Mouse (Mus musculus): ENCODE measurements around the gene Sptssb. TPM values are rescaled to one million over a fixed set of nuclear protein-coding genes. Genes with fewer than 3 reads are reported as not detected.

The Sptssb gene
- polyA plus RNA-seq, 1 experiment from 2014 or later, result 1.6 TPM

DNA sequence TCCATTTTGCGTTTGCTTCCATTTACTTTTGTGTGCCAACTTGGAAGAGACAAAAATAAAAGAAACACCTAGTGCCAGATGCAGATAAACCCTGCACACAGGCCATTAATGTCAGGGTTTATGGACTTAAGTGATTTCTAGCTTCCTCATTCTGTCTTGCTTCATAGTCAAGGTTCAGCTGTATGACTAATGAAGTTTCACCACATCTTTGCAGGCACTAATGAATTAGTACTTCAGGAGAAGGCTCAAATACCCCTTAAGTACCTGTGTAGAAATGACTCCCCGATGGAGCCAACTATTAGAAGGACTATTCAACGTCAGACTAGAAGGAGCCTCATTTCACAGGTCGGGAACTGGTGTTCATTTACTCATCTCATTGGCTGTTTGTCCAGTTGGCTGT is 86.4 kb downstream of the Sptssb start:
- 89% methylated on average over 4 of the region's 4 CpGs for WGBS
- no peak overlapping the region for H3K27ac ChIP-seq
- H3K4me3 ChIP-seq, result no peak overlapping the region

More for the DNA sequence above, 86.4 kb downstream of the Sptssb start:
- no peaks in the 10 kb centered on the region for H3K27me3 ChIP-seq (ENCODE audit: insufficient read depth, poor library complexity, severe bottlenecking)
- H3K4me1 ChIP-seq, result no peaks in the 10 kb centered on the region
- no peaks in the 10 kb centered on the region for H3K9me3 ChIP-seq
- no peaks in the 10 kb centered on the region for H3K36me3 ChIP-seq
- no peak for DNase-seq (ENCODE audit: low spot score)

Other genes starting within 250 kb of the Sptssb start
- 139 and 149 TPM in 2 replicates for gene Nmd3, start 138.0 kb downstream of the Sptssb start, polyA plus RNA-seq (2016; fragmentation: Nextera tagmentation; extraction: Ambion mirVana)
- not detected in 2 replicates for gene Otol1, start 147.7 kb upstream of the Sptssb start, polyA plus RNA-seq (2016; fragmentation: Nextera tagmentation; extraction: Ambion mirVana)